Mouse (Mus musculus) heart, embryonic 12.5 days (tissue): ENCODE measurements at regions not wholly inside any gene's neighbourhood (a gene's known extent, or its start where the extent isn't known, plus 50 kb on each side); places are given as distances from the start of the nearest gene placed in this dataset.

Experiments used
- ATAC-seq: fragments of 200-750 bp; cut with Nextera tagmentation; 2 replicates; pipeline ENCODE4 v1.8.0; 2017; ENCODE audit warnings: moderate TSS enrichment, moderate library complexity; ENCODE audit not compliant: insufficient number of reproducible peaks, low FRiP score
- H3K27ac ChIP-seq: fragments of 300-500 bp; sonication (generic); 2 replicates; pipeline ENCODE4 v1.5.1; 2016; ENCODE audit warnings: mild to moderate bottlenecking, moderate library complexity; ENCODE audit not compliant: poor library complexity, severe bottlenecking
- H3K27me3 ChIP-seq: fragments of 300-500 bp; sonication (generic); replicated peaks from 2 replicates; pipeline ENCODE4 v1.6.1; 2016; ENCODE audit warnings: mild to moderate bottlenecking, moderate library complexity
- H3K36me3 ChIP-seq: fragments of 300-500 bp; sonication (generic); 2 replicates; pipeline ENCODE4 v1.6.1; 2016; ENCODE audit warnings: mild to moderate bottlenecking, moderate library complexity
- H3K4me1 ChIP-seq: fragments of 300-500 bp; sonication (generic); replicated peaks from 2 replicates; pipeline ENCODE4 v1.6.1; 2016; ENCODE audit warnings: mild to moderate bottlenecking
- H3K4me2 ChIP-seq: fragments of 300-500 bp; sonication (generic); 2 replicates; pipeline ENCODE4 v1.6.1; 2016; ENCODE audit warnings: mild to moderate bottlenecking, moderate library complexity
- H3K4me3 ChIP-seq: fragments of 300-500 bp; sonication (generic); 2 replicates; pipeline ENCODE4 v1.5.1; 2016; ENCODE audit warnings: mild to moderate bottlenecking
- H3K9ac ChIP-seq: fragments of 300-500 bp; sonication (generic); 2 replicates; pipeline ENCODE4 v1.6.1; 2016; ENCODE audit warnings: mild to moderate bottlenecking, moderate library complexity
- H3K9me3 ChIP-seq: fragments of 300-500 bp; sonication (generic); replicated peaks from 2 replicates; pipeline ENCODE4 v1.6.1; 2016; ENCODE audit warnings: mild to moderate bottlenecking, moderate library complexity
- WGBS: fragments of 180-500 bp; shearing (Covaris S2); methylation state at CpG from one replicate; pipeline ENCODE4 v1.1.7; 2016; 5-methylcytosine and 5-hydroxymethylcytosine counted together

- H3K36me3 ChIP-seq = no peaks in the 10 kb centered on the region
These were observed 83.3 kb upstream of the Plppr1 start for GRCm38 (mm10) chr4:48975810-48976209.

GRCm38 (mm10) chr4:48992021-48992420 is 67.1 kb upstream of the Plppr1 start:
- WGBS = 81% methylated on average over 3 of the region's 3 CpGs
- H3K4me1 ChIP-seq = no peaks in the 10 kb centered on the region; the same call in 1 of the 2 replicates
- H3K9ac ChIP-seq = no peak overlapping the region
- no peak overlapping the region for H3K4me2 ChIP-seq
- no peak overlapping the region for H3K27ac ChIP-seq
- no peaks in the 10 kb centered on the region for H3K27me3 ChIP-seq
- H3K36me3 ChIP-seq = no peaks in the 10 kb centered on the region
- H3K9me3 ChIP-seq = no peaks in the 10 kb centered on the region
- ATAC-seq = no peak
- H3K4me3 ChIP-seq = no peak overlapping the region

More at GRCm38 (mm10) chr4:48975810-48976209, 83.3 kb upstream of the Plppr1 start:
- no peak overlapping the region for H3K4me2 ChIP-seq
- no peak overlapping the region for H3K27ac ChIP-seq
- H3K27me3 ChIP-seq = no peaks in the 10 kb centered on the region
- no peak for ATAC-seq
- WGBS = 86% methylated on average over 4 of the region's 4 CpGs
- H3K4me3 ChIP-seq = no peak overlapping the region
- H3K9me3 ChIP-seq = no peaks in the 10 kb centered on the region
- H3K4me1 ChIP-seq = no peaks in the 10 kb centered on the region
- no peak overlapping the region for H3K9ac ChIP-seq
